Mouse (Mus musculus) thymus, adult 2 months (tissue): ENCODE measurements around the gene Thada.

Experiments used
- CTCF ChIP-seq: fragments of 200-500 bp; IDR thresholded peaks from 2 replicates; pipeline ENCODE4 v1.5.1; 2012; ENCODE audit warnings: mild to moderate bottlenecking, control low read depth, low read length, moderate library complexity, borderline replicate concordance; ENCODE audit not compliant: control insufficient read depth, poor library complexity, insufficient read depth; ENCODE audit errors: extremely low read depth
- POLR2A ChIP-seq: fragments of 200-500 bp; IDR thresholded peaks from 2 replicates; pipeline ENCODE4 v1.6.1; 2012; ENCODE audit warnings: mild to moderate bottlenecking, low read length, control low read depth, moderate library complexity; ENCODE audit not compliant: control insufficient read depth, poor library complexity, insufficient read depth; ENCODE audit errors: extremely low read depth

DNA sequence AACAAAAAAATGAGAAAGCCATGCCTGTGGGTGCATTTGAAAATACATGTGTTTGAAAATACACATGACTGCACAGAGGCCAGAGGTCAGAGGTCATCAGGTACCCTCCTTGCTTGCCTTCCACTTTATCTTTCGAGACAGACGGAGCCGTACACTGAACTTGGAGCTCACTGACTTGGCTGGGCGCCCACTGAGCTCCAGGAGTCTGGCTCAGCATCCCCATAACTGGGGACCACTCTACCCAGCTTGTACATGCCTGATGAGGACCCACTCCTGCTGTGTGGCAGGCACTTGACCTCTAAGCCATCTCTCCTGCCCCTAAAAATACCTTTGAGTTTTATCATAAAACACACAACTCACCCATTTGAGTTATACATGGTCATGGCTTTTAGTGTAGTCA is 43.2 kb upstream of the Thada start:
- TF ChIP-seq POLR2A (no peak), CTCF (no peak)
